8 mouse cellular contexts compared by ENCODE assay signal in genomic region chr1:93635091-93635579, GRCm38 (mm10). TPM values are rescaled to one million over a fixed set of nuclear protein-coding genes. Genes with fewer than 3 reads are reported as not detected.
DNase-seq lines count a peak whose midpoint lies in the region; ATAC-seq and TF ChIP-seq lines count a peak whose summit lies in the region.

No protein-coding gene starts in this region.

- no peaks in the 10 kb centered on the region for H3K36me3 ChIP-seq in thymus, adult 2 months (ENCODE audit: control insufficient read depth, insufficient read depth, low read length)
- no peaks in the 10 kb centered on the region for H3K36me3 ChIP-seq in limb, embryonic 11.5 days (ENCODE audit: control insufficient read depth, insufficient read depth, low read length)

- no peaks in the 10 kb centered on the region for H3K9me3 ChIP-seq in limb, embryonic 11.5 days (ENCODE audit: control insufficient read depth, low read length)

- peak overlapping the region; percentile 75 for H3K9ac ChIP-seq in limb, embryonic 11.5 days (ENCODE audit: low read length)

- 0 out of 2 replicates have a peak, but pooled peaks have one; percentile 10 for TF ChIP-seq POLR2A in thymus, adult 2 months (IDR thresholded peaks at IDR 0.05; ENCODE audit: control insufficient read depth, extremely low read depth, insufficient read depth, low read length, poor library complexity)

- H3K4me2 ChIP-seq in limb, embryonic 11.5 days (ENCODE audit: low read depth, severe bottlenecking) = peak overlapping the region; percentile 79

- no peaks in the 10 kb centered on the region for H3K27me3 ChIP-seq in thymus, adult 2 months (ENCODE audit: control insufficient read depth, insufficient read depth, low read length)
- H3K27me3 ChIP-seq in limb, embryonic 11.5 days (ENCODE audit: control insufficient read depth, insufficient read depth, low read length) = no peaks in the 10 kb centered on the region

- peaks cover 8% of the 10 kb centered on the region for H3K4me1 ChIP-seq in thymus, adult 2 months (replicated peaks; ENCODE audit: control insufficient read depth, insufficient read depth, low read length)
- H3K4me1 ChIP-seq in limb, embryonic 11.5 days (ENCODE audit: control insufficient read depth, insufficient read depth, low read length) = peaks cover 12% of the 10 kb centered on the region

- peak; percentile 38 for ATAC-seq in cerebellum, adult (ENCODE audit: insufficient number of reproducible peaks, low FRiP score, low TSS enrichment)
- ATAC-seq in granulocyte monocyte progenitor cell, adult 5-6 weeks (replicated peaks; ENCODE audit: poor library complexity, severe bottlenecking) = peak; percentile 34
- ATAC-seq in limb, embryonic 11.5 days (ENCODE audit: insufficient number of reproducible peaks, low FRiP score, low TSS enrichment, low read depth) = peak; percentile 40
- 0 out of 2 replicates have a peak, but pooled peaks have one; percentile 12 for ATAC-seq in megakaryocyte-erythroid progenitor cell, adult 5-6 weeks (replicated peaks; ENCODE audit: low FRiP score, low TSS enrichment, poor library complexity, severe bottlenecking)

- peak overlapping the region; percentile 70 for H3K4me3 ChIP-seq in thymus, adult 2 months (ENCODE audit: control insufficient read depth, insufficient read depth, low read length)
- H3K4me3 ChIP-seq in limb, embryonic 11.5 days (ENCODE audit: low read depth, low read length) = peak overlapping the region; percentile 94

- 1% methylated on average over 58 of the region's 58 CpGs for WGBS in thymus, adult 2 months
- WGBS in limb, embryonic 11.5 days = under 1% methylated on average over 58 of the region's 58 CpGs

- no peak; the same call in 1 of the 2 replicates for TF ChIP-seq CTCF in thymus, adult 2 months (IDR thresholded peaks at IDR 0.05; ENCODE audit: borderline replicate concordance, control insufficient read depth, extremely low read depth, insufficient read depth, low read length, poor library complexity)

- no peak overlapping the region for H3K27ac ChIP-seq in thymus, adult 2 months (ENCODE audit: control insufficient read depth, insufficient read depth, low read length)
- H3K27ac ChIP-seq in limb, embryonic 11.5 days (replicated peaks; ENCODE audit: low read depth, low read length) = peak overlapping the region; percentile 30; the same call in 1 of the 2 replicates

- DNase-seq in cerebellum, adult 9-10 months = no peak
- DNase-seq in thymus, adult 2 months = no peak
- no peak for DNase-seq in thymus, postnatal 0 days (ENCODE audit: low spot score)
- no peak for DNase-seq in limb, embryonic 11.5 days (ENCODE audit: low spot score)
- DNase-seq in urinary bladder, postnatal 14 days (ENCODE audit: low spot score) = peak; percentile 60

RNA-seq across cellular contexts. Expression of gene Stk25, which starts 23.3 kb away (rescaled TPM):
- polyA plus RNA-seq in thymus, adult 2 months (2012; rRNA removed) = 127 and 164 TPM in 2 replicates
- polyA plus RNA-seq in thymus, postnatal 0 days (2015; fragmentation: Nextera tagmentation; extraction: Ambion mirVana) = 79.1 and 82.9 TPM in 2 replicates
- 53.5 and 65.0 TPM in 2 replicates for total RNA-seq in granulocyte monocyte progenitor cell, adult 5-6 weeks (2014; fragmentation: Nextera tagmentation)
- 30.9 and 38.5 TPM in 2 replicates for total RNA-seq in granulocyte monocyte progenitor cell, adult 5-6 weeks (2017)
- polyA plus RNA-seq in limb, embryonic 11.5 days (2014; fragmentation: Nextera tagmentation; extraction: Ambion mirVana) = 182 and 191 TPM in 2 replicates
- total RNA-seq in megakaryocyte-erythroid progenitor cell, adult 5-6 weeks (2014; fragmentation: Nextera tagmentation) = 63.5 and 82.3 TPM in 2 replicates
- 50.4 and 60.8 TPM in 2 replicates for total RNA-seq in megakaryocyte-erythroid progenitor cell, adult 5-6 weeks (2017)

RNA-seq across cellular contexts. Expression of gene Bok, which starts 50.3 kb away (rescaled TPM):
- polyA plus RNA-seq in thymus, adult 2 months (2012; rRNA removed) = 19.9 and 30.7 TPM in 2 replicates
- 32.3 and 39.8 TPM in 2 replicates for polyA plus RNA-seq in thymus, postnatal 0 days (2015; fragmentation: Nextera tagmentation; extraction: Ambion mirVana)
- 0.43 and 0.60 TPM in 2 replicates for total RNA-seq in granulocyte monocyte progenitor cell, adult 5-6 weeks (2014; fragmentation: Nextera tagmentation)
- 0.26 and 0.43 TPM in 2 replicates for total RNA-seq in granulocyte monocyte progenitor cell, adult 5-6 weeks (2017)
- polyA plus RNA-seq in limb, embryonic 11.5 days (2014; fragmentation: Nextera tagmentation; extraction: Ambion mirVana) = 29.2 and 29.3 TPM in 2 replicates
- not detected in 2 replicates for total RNA-seq in megakaryocyte-erythroid progenitor cell, adult 5-6 weeks (2014; fragmentation: Nextera tagmentation)
- not detected in 2 replicates for total RNA-seq in megakaryocyte-erythroid progenitor cell, adult 5-6 weeks (2017)
